Mouse (Mus musculus) G1E-ER4 (cell line): ENCODE measurements around the gene Gdap1l1. TPM values are rescaled to one million over a fixed set of nuclear protein-coding genes. Genes with fewer than 3 reads are reported as not detected.

Experiments
- GATA1 ChIP-seq: IDR thresholded peaks from one replicate; pipeline ENCODE4 v1.8.0; 2012; ENCODE audit warnings: low read length, inconsistent platforms
- polyA plus RNA-seq: library from polyadenylated mRNA; stranded (reverse); fragments of >175 nt; gene quantifications from 2 replicates; pipeline ENCODE4 v1.2.3, GENCODE M21; 2012

Gdap1l1 gene
- polyA plus RNA-seq, 1 experiment: not detected

- TF ChIP-seq GATA1: no peak
Observed at GRCm38 (mm10) chr2:163452738-163453137, 14.5 kb downstream of the Gdap1l1 start.

GRCm38 (mm10) chr2:163453378-163453777, 15.1 kb downstream of the Gdap1l1 start:
- no peak for TF ChIP-seq GATA1

GRCm38 (mm10) chr2:163458539-163459265, 20.4 kb downstream of the Gdap1l1 start:
- no peak for TF ChIP-seq GATA1

- no peak for TF ChIP-seq GATA1
Observed at GRCm38 (mm10) chr2:163459380-163459779, 21.1 kb downstream of the Gdap1l1 start.

GRCm38 (mm10) chr2:163460622-163461021, 22.3 kb downstream of the Gdap1l1 start:
- TF ChIP-seq GATA1: no peak

- no peak for TF ChIP-seq GATA1
Observed at GRCm38 (mm10) chr2:163462386-163462785, 24.1 kb downstream of the Gdap1l1 start.

GRCm38 (mm10) chr2:163462801-163463200, 24.5 kb downstream of the Gdap1l1 start:
- TF ChIP-seq GATA1: no peak

- no peak for TF ChIP-seq GATA1
Observed at GRCm38 (mm10) chr2:163463251-163463769, 25.0 kb downstream of the Gdap1l1 start.

- TF ChIP-seq GATA1: no peak
Observed at GRCm38 (mm10) chr2:163463998-163464397, 25.7 kb downstream of the Gdap1l1 start.

GRCm38 (mm10) chr2:163464562-163464961, 26.3 kb downstream of the Gdap1l1 start:
- no peak for TF ChIP-seq GATA1

GRCm38 (mm10) chr2:163466771-163467170, 28.5 kb downstream of the Gdap1l1 start:
- TF ChIP-seq GATA1: no peak

GRCm38 (mm10) chr2:163467585-163467984, 29.3 kb downstream of the Gdap1l1 start:
- no peak for TF ChIP-seq GATA1

- TF ChIP-seq GATA1: no peak
Observed at GRCm38 (mm10) chr2:163468866-163469265, 30.6 kb downstream of the Gdap1l1 start.

- TF ChIP-seq GATA1: no peak
Observed at GRCm38 (mm10) chr2:163469711-163470110, 31.4 kb downstream of the Gdap1l1 start.

- no peak for TF ChIP-seq GATA1
Observed at GRCm38 (mm10) chr2:163471136-163471535, 32.9 kb downstream of the Gdap1l1 start.

- TF ChIP-seq GATA1: no peak
Observed at GRCm38 (mm10) chr2:163471710-163472465, 33.6 kb downstream of the Gdap1l1 start.
